Mouse (Mus musculus) myocyte (in vitro differentiated cells): ENCODE data around the gene Ap5s1.

Experiments
- CEBPB ChIP-seq: IDR thresholded peaks from 2 replicates; pipeline ENCODE4 v1.6.1; 2011; ENCODE audit warnings: mild to moderate bottlenecking, moderate library complexity; ENCODE audit not compliant: poor library complexity, insufficient read depth, severe bottlenecking
- E2F4 ChIP-seq: IDR thresholded peaks from one replicate; pipeline ENCODE4 v1.6.1; 2011; ENCODE audit warnings: mild to moderate bottlenecking, control low read depth, moderate library complexity; ENCODE audit not compliant: insufficient read depth
- MAX ChIP-seq: IDR thresholded peaks from one replicate; pipeline ENCODE4 v1.6.1; 2011; ENCODE audit warnings: low read depth, mild to moderate bottlenecking, control low read depth
- MYOD1 ChIP-seq, 3 experiments: IDR thresholded peaks; one replicate each; pipeline ENCODE4 v1.6.1; 2011; ENCODE audit warnings: control low read depth in 2 of 3, low read depth in 2 of 3, mild to moderate bottlenecking in 2 of 3, moderate library complexity in 1 of 3; ENCODE audit not compliant: insufficient read length in 2 of 3, control insufficient read depth in 1 of 3
- MYOG ChIP-seq, 3 experiments: IDR thresholded peaks; one replicate each; pipeline ENCODE4 v1.6.1; 2011; ENCODE audit warnings: control low read depth in 2 of 3, low read depth in 2 of 3, mild to moderate bottlenecking in 2 of 3; ENCODE audit not compliant: insufficient read length in 2 of 3, control insufficient read depth in 1 of 3, insufficient read depth in 1 of 3
- POLR2A ChIP-seq: IDR thresholded peaks from one replicate; pipeline ENCODE4 v1.6.1; 2011; ENCODE audit warnings: low read depth, mild to moderate bottlenecking, control low read depth, moderate library complexity; ENCODE audit not compliant: insufficient read length
- POLR2AphosphoS2 ChIP-seq: IDR thresholded peaks from one replicate; pipeline ENCODE4 v1.6.1; 2011; ENCODE audit warnings: low read depth, control low read depth; ENCODE audit not compliant: insufficient read length
- REST ChIP-seq: IDR thresholded peaks from one replicate; pipeline ENCODE4 v1.6.1; 2011; ENCODE audit warnings: mild to moderate bottlenecking, control low read depth, moderate library complexity; ENCODE audit not compliant: insufficient read depth, insufficient read length
- SRF ChIP-seq: IDR thresholded peaks from one replicate; pipeline ENCODE4 v1.6.1; 2011; ENCODE audit warnings: low read depth; ENCODE audit not compliant: control insufficient read depth, insufficient read length
- TCF3 ChIP-seq: IDR thresholded peaks from one replicate; pipeline ENCODE4 v1.6.1; 2011; ENCODE audit warnings: low read depth, control low read depth; ENCODE audit not compliant: insufficient read length
- USF1 ChIP-seq: IDR thresholded peaks from one replicate; pipeline ENCODE4 v1.6.1; 2011; ENCODE audit warnings: low read depth, mild to moderate bottlenecking, control low read depth, moderate library complexity

DNA sequence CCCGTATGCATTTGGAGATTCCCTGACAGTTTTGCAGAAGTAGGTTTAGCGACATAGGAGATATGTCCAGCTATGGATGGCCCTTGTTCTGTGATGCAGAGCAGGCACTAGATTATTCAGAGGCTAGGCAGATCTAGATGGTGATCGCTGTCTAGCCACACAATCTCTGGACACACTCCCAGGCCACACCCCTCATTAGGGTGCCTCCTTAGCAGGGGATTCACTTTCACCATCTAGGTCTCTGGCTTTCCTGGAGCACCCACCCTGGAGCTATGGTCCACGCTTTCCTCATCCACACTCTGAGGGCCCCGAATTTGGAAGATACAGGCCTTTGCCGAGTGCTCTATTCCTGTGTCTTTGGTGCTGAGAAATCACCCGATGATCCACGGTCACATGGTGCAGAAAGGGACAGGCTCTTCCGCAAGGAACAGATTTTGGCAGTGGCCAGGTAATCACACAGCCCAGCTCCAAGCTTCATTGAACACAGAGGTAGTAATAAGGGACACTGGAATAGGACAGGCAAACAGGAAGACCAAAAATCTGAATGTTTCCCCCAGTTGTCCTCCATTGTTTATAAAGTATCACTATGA, 4.2 kb downstream of the Ap5s1 start:
- TF ChIP-seq TCF3 (no peak), MAX (no peak), POLR2A (peak; percentile 26), MYOD1 (IDR thresholded peaks at IDR 0.05; ENCODE audit: control insufficient read depth in 1 of 3, insufficient read length in 2 of 3, low read depth in 2 of 3) (no peak), MYOG (IDR thresholded peaks at IDR 0.05; ENCODE audit: control insufficient read depth in 1 of 3, insufficient read depth in 1 of 3, insufficient read length in 2 of 3, low read depth in 2 of 3) (no peak), POLR2AphosphoS2 (no peak), E2F4 (no peak), CEBPB (no peak), SRF (no peak), USF1 (peak; percentile 72), REST (no peak)
